Mouse (Mus musculus): Measurements from ENCODE around the gene Nfix.

DNA sequence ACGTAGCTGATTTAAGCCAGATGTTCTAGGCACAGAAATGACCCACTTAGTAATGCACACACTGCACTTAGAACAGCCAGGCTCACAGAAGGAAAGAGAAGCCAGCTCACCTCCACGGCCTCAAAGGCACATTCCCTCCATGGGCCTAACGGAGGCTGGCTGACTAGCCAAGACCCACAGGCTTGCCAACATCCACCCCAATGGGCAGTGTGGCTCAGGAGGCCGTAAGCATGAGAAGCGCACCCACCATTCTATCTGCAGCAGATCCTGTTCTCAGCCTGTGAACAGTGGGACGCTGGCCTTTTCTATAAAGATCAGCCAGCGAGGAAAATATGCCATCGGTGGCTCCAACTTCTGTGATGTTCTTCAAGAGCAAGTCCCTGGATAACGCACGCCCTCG lies 83.4 kb downstream of the Nfix start:
- TF ChIP-seq CTCF (IDR thresholded peaks at IDR 0.05; ENCODE audit: extremely low read depth, insufficient read depth, low read length) (no peak), POLR2A (IDR thresholded peaks at IDR 0.05; ENCODE audit: extremely low read depth, insufficient read depth, low read length) (no peak)

Data from cortical plate, adult 2 months (tissue).